In genomic region chr10:17725037-17725584, GRCm38 (mm10) we compare ENCODE assay signal across 8 mouse cellular contexts. TPM values are rescaled to one million over a fixed set of nuclear protein-coding genes. Genes with fewer than 3 reads are reported as not detected.
A peak's percentile ranks its signal among the peaks of the same experiment; 100 is the strongest.
DNase-seq lines count a peak whose midpoint lies in the region; ATAC-seq lines count a peak whose summit lies in the region.

No protein-coding gene starts in this region.

- peaks cover 19% of the 10 kb centered on the region for H3K4me1 ChIP-seq in intestine, embryonic 16.5 days (ENCODE audit: control insufficient read depth, insufficient read depth, low read length)
- peaks cover 30% of the 10 kb centered on the region for H3K4me1 ChIP-seq in neural tube, embryonic 15.5 days

- peak overlapping the region; percentile 95 for H3K4me3 ChIP-seq in intestine, embryonic 16.5 days (ENCODE audit: low read length)
- H3K4me3 ChIP-seq in neural tube, embryonic 15.5 days (replicated peaks), result peak overlapping the region; percentile 94

- DNase-seq in adrenal gland, adult 2 months, result peak; percentile 15
- DNase-seq in adrenal gland, adult 8-10 months, result no peak
- peak; percentile 10 to 20 for DNase-seq in right cerebral cortex, adult 2 months (ENCODE audit: low spot score in 2 of 2)
- no peak for DNase-seq in right cerebral cortex, postnatal 36 days (ENCODE audit: low spot score in 2 of 2)
- no peak for DNase-seq in layer of hippocampus, postnatal 10 days (ENCODE audit: low spot score in 2 of 2)
- no peak for DNase-seq in right cerebral cortex, postnatal 4 days

- WGBS in intestine, embryonic 16.5 days, result 17% methylated on average over 8 of the region's 8 CpGs
- WGBS in neural tube, embryonic 15.5 days, result 18% methylated on average over 8 of the region's 8 CpGs

- peak overlapping the region; percentile 61 for H3K4me2 ChIP-seq in intestine, embryonic 16.5 days (ENCODE audit: low read depth, low read length)
- peak overlapping the region; percentile 78 for H3K4me2 ChIP-seq in neural tube, embryonic 15.5 days

- no peaks in the 10 kb centered on the region for H3K9me3 ChIP-seq in intestine, embryonic 16.5 days (ENCODE audit: control insufficient read depth, low read length)
- H3K9me3 ChIP-seq in neural tube, embryonic 15.5 days (replicated peaks), result no peaks in the 10 kb centered on the region

- ATAC-seq in intestine, embryonic 16.5 days, result no peak
- ATAC-seq in neural tube, embryonic 15.5 days (ENCODE audit: low FRiP score), result no peak

- H3K27me3 ChIP-seq in intestine, embryonic 16.5 days (replicated peaks; ENCODE audit: control insufficient read depth, insufficient read depth, low read length), result no peaks in the 10 kb centered on the region
- H3K27me3 ChIP-seq in neural tube, embryonic 15.5 days (replicated peaks), result no peaks in the 10 kb centered on the region

- H3K27ac ChIP-seq in intestine, embryonic 16.5 days (ENCODE audit: low read length), result no peak overlapping the region
- H3K27ac ChIP-seq in neural tube, embryonic 15.5 days (replicated peaks), result peak overlapping the region; percentile 18; the same call in 1 of the 2 replicates

- no peaks in the 10 kb centered on the region for H3K36me3 ChIP-seq in intestine, embryonic 16.5 days (ENCODE audit: control insufficient read depth, insufficient read depth, low read length)
- no peaks in the 10 kb centered on the region for H3K36me3 ChIP-seq in neural tube, embryonic 15.5 days

- H3K9ac ChIP-seq in intestine, embryonic 16.5 days (ENCODE audit: low read depth, low read length), result peak overlapping the region; percentile 57
- peak overlapping the region; percentile 90 for H3K9ac ChIP-seq in neural tube, embryonic 15.5 days (replicated peaks)

RNA-seq across cellular contexts. Expression of gene Cited2, which starts 2.1 kb away (rescaled TPM):
- 10 to 100 TPM; 57.4 to 72.4 TPM for total RNA-seq in adrenal gland, adult 2 months (2021)
- 108 and 109 TPM in 2 replicates for polyA plus RNA-seq in adrenal gland, adult 2 months (2012; rRNA removed)
- total RNA-seq in adrenal gland, adult 8-10 months (2022), result 10 to 100 TPM; 37.2 to 87.3 (median 63.5) TPM
- 21.8 and 41.6 TPM in 2 replicates for polyA plus RNA-seq in intestine, embryonic 16.5 days (2015; fragmentation: Nextera tagmentation; extraction: Ambion mirVana)
- polyA plus RNA-seq in neural tube, embryonic 15.5 days (2015; fragmentation: Nextera tagmentation; extraction: Ambion mirVana), result 66.5 and 72.7 TPM in 2 replicates
- total RNA-seq in layer of hippocampus, postnatal 10 days (2021), result 10 to 100 TPM; 27.5 to 37.9 TPM

Comparison
In these comparisons a context has a peak if more than half of its experiments do, and no peak if none do; other contexts are left out.
1. DNase-seq: peak in adrenal gland, adult 2 months (single experiment) and right cerebral cortex, adult 2 months (2 of 2); none in adrenal gland, adult 8-10 months (single experiment), right cerebral cortex, postnatal 36 days (0 of 2), layer of hippocampus, postnatal 10 days (0 of 2) and right cerebral cortex, postnatal 4 days (single experiment).